Mouse (Mus musculus): ENCODE data around the gene Fam25c. TPM values are rescaled to one million over a fixed set of nuclear protein-coding genes. Genes with fewer than 3 reads are reported as not detected.

The Fam25c gene
- polyA plus RNA-seq, 2 experiments: 0.28 TPM; not detected in 1

DNA sequence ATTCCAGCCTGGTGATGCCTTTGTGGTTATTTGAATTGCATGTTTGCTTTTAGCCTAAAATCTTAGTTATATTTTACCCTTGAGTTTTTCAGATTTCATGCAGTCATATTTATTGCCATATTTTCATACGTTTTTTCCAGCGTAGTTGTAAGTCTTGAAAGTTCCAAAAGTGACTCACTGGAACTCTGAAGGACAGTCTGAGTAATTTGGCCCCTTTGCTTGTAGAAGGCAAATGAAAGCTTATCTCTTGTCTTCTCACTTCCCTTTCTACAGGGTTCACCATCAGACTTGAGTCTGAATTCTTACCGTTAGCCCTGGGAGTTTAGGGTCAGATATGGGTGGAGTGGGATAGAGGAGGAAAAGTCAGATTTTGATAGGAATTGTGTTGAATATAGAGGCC, 28.6 kb downstream of the Fam25c start:
- Histone ChIP-seq H3K27me3 (ENCODE audit: control insufficient read depth, insufficient read depth, low read length) (no peaks in the 10 kb centered on the region), H3K4me3 (ENCODE audit: insufficient read depth in 1 of 2, low read depth in 2 of 2, low read length in 2 of 2) (no peak overlapping the region), H3K9me3 (ENCODE audit: control insufficient read depth, low read length) (no peaks in the 10 kb centered on the region), H3K36me3 (replicated peaks; ENCODE audit: control insufficient read depth, insufficient read depth, low read depth) (peaks cover 4% of the 10 kb centered on the region), H3K4me1 (replicated peaks; ENCODE audit: control insufficient read depth in 2 of 2, insufficient read depth in 2 of 2, low read length in 1 of 2) (no peaks in the 10 kb centered on the region), H3K27ac (no peak overlapping the region), H3K9ac (replicated peaks) (no peak overlapping the region), H3K4me2 (ENCODE audit: low read depth) (no peak overlapping the region)
- 39% methylated on average over 3 of the region's 3 CpGs for WGBS (ENCODE audit: insufficient replicate concordance)
- no peak for ATAC-seq (ENCODE audit: insufficient read depth)
- DNase-seq (ENCODE audit: low read depth in 3 of 3, low spot score in 3 of 3): no peak
- TF ChIP-seq EP300 (IDR thresholded peaks at IDR 0.05; ENCODE audit: low read depth) (no peak), CTCF (IDR thresholded peaks at IDR 0.05; ENCODE audit: low read depth) (no peak)

DNA sequence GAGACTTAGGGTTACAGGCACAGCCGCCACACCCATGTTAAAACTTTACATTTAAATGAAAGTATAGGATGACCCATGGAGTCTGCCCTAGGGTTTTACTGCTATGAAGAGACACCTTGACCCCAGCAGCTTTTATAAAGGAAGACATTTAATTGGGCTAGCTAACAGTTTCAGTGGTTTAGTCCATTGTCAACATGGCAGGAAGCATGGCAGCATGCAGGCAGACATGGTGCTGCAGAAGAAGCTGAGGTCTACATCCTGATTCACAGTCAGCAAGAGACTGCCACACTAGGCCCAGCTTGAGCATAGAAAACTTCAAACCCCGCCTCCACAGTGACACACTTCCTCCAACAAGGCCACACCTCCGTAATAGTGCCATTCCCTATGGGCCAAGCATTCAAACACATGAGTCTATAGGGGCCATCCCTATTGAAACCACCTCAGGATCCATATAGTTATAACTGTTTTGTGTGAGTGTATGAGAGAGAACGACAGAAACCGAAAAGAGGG, 31.6 kb downstream of the Fam25c start:
- Histone ChIP-seq H3K9me3 (ENCODE audit: control insufficient read depth, low read length) (no peaks in the 10 kb centered on the region), H3K9ac (replicated peaks) (no peak overlapping the region), H3K4me2 (ENCODE audit: low read depth) (no peak overlapping the region), H3K4me1 (replicated peaks; ENCODE audit: control insufficient read depth in 2 of 2, insufficient read depth in 2 of 2, low read length in 1 of 2) (no peaks in the 10 kb centered on the region), H3K36me3 (replicated peaks; ENCODE audit: control insufficient read depth, insufficient read depth, low read depth) (peaks cover 2% of the 10 kb centered on the region), H3K4me3 (ENCODE audit: insufficient read depth in 1 of 2, low read depth in 2 of 2, low read length in 2 of 2) (no peak overlapping the region), H3K27me3 (ENCODE audit: control insufficient read depth, insufficient read depth, low read length) (no peaks in the 10 kb centered on the region), H3K27ac (no peak overlapping the region)
- TF ChIP-seq EP300 (IDR thresholded peaks at IDR 0.05; ENCODE audit: low read depth): no peak
- no peak for TF ChIP-seq CTCF (IDR thresholded peaks at IDR 0.05; ENCODE audit: low read depth)
- WGBS (ENCODE audit: insufficient replicate concordance): 81% methylated on average over 5 of the region's 5 CpGs
- no peak for DNase-seq (ENCODE audit: low read depth in 3 of 3, low spot score in 3 of 3)
- ATAC-seq (ENCODE audit: insufficient read depth): no peak

DNA sequence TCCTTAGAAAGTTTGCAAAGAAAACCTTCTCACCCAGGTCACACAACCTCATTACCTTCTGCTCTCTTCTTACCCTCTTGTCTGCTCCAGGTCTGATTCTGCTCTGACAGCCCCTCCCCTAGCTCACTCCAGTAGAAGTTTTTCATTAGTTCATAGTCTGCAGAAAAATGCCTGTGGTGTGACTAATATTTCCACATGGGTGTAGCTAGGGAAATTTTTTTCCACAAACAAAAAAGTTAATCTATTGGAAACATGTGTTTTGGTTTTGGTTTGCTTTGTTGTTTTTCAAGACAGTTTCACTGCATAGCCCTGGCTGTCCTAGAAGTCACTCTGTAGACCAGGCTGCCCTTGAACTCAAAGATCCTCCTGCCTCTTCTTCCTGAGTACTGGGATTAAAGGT, 37.1 kb downstream of the Fam25c start:
- Histone ChIP-seq H3K36me3 (replicated peaks; ENCODE audit: control insufficient read depth, insufficient read depth, low read depth) (peaks cover 2% of the 10 kb centered on the region), H3K4me1 (replicated peaks; ENCODE audit: control insufficient read depth in 2 of 2, insufficient read depth in 2 of 2, low read length in 1 of 2) (no peaks in the 10 kb centered on the region), H3K4me2 (ENCODE audit: low read depth) (no peak overlapping the region), H3K9ac (replicated peaks) (no peak overlapping the region), H3K9me3 (ENCODE audit: control insufficient read depth, low read length) (no peaks in the 10 kb centered on the region), H3K4me3 (ENCODE audit: insufficient read depth in 1 of 2, low read depth in 2 of 2, low read length in 2 of 2) (no peak overlapping the region), H3K27ac (no peak overlapping the region), H3K27me3 (ENCODE audit: control insufficient read depth, insufficient read depth, low read length) (no peaks in the 10 kb centered on the region)
- no peak for TF ChIP-seq EP300 (IDR thresholded peaks at IDR 0.05; ENCODE audit: low read depth)
- no peak for TF ChIP-seq CTCF (IDR thresholded peaks at IDR 0.05; ENCODE audit: low read depth)
- DNase-seq (ENCODE audit: low read depth in 3 of 3, low spot score in 3 of 3) (no peak), ATAC-seq (ENCODE audit: insufficient read depth) (no peak)

DNA sequence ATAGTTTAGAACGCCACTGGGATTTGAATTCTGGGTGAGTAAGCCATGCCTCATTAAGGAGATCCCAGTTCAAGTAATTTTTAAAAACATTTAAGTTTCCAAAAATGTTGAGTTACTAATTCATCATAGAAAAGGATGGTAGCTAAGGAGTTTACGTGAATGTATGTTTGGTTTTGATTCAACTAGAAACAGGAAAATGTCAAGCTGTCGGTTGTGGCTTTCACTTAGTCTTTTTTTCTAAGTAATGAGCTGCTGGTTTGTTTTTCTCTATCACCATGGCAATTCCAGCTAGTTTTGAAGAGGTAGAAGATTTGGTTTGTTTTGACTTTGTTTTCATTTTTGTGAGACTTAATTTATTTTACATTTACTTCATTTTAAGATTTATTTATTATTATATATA, 37.8 kb downstream of the Fam25c start:
- no peak for TF ChIP-seq CTCF (IDR thresholded peaks at IDR 0.05; ENCODE audit: low read depth)
- no peak for TF ChIP-seq EP300 (IDR thresholded peaks at IDR 0.05; ENCODE audit: low read depth)
- Histone ChIP-seq H3K27ac (no peak overlapping the region), H3K9me3 (ENCODE audit: control insufficient read depth, low read length) (no peaks in the 10 kb centered on the region), H3K4me1 (replicated peaks; ENCODE audit: control insufficient read depth in 2 of 2, insufficient read depth in 2 of 2, low read length in 1 of 2) (no peaks in the 10 kb centered on the region), H3K9ac (replicated peaks) (no peak overlapping the region), H3K36me3 (replicated peaks; ENCODE audit: control insufficient read depth, insufficient read depth, low read depth) (peaks cover 2% of the 10 kb centered on the region; the same call in 1 of the 2 replicates), H3K4me2 (ENCODE audit: low read depth) (no peak overlapping the region), H3K4me3 (ENCODE audit: insufficient read depth in 1 of 2, low read depth in 2 of 2, low read length in 2 of 2) (no peak overlapping the region), H3K27me3 (ENCODE audit: control insufficient read depth, insufficient read depth, low read length) (no peaks in the 10 kb centered on the region)
- no peak for DNase-seq (ENCODE audit: low read depth in 3 of 3, low spot score in 3 of 3)
- no peak for ATAC-seq (ENCODE audit: insufficient read depth)
- WGBS (ENCODE audit: insufficient replicate concordance): 69% methylated on average over 3 of the region's 3 CpGs

DNA sequence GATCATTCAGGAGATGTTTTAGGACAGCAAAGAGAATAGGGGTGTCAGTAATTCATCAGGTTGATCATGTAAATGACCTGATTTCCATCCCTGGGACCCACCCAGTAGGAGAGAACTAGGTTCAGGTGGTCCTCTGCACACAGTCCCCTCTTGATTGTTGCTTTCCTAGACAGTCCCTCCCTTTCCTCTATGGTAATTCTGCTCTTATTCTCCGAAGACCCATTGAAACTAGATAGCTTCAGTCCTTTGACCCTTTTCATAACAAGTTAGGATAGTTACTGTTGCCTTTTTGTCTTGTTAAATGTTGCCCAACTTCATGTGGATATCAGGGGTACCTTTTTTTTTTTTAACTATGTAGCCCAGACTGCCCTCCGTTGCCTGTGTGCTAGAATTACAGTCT, 38.9 kb downstream of the Fam25c start:
- no peaks in the 10 kb centered on the region for H3K9me3 ChIP-seq (ENCODE audit: control insufficient read depth, low read length)
- TF ChIP-seq EP300 (IDR thresholded peaks at IDR 0.05; ENCODE audit: low read depth) (no peak), CTCF (IDR thresholded peaks at IDR 0.05; ENCODE audit: low read depth) (no peak)
- no peak overlapping the region for H3K9ac ChIP-seq (replicated peaks)
- WGBS (ENCODE audit: insufficient replicate concordance): 73% methylated on average over 2 of the region's 2 CpGs
- H3K36me3 ChIP-seq (replicated peaks; ENCODE audit: control insufficient read depth, insufficient read depth, low read depth): peaks cover 2% of the 10 kb centered on the region; the same call in 1 of the 2 replicates
- ATAC-seq (ENCODE audit: insufficient read depth) (no peak), DNase-seq (ENCODE audit: low read depth in 3 of 3, low spot score in 3 of 3) (no peak)
- no peak overlapping the region for H3K4me2 ChIP-seq (ENCODE audit: low read depth)
- H3K27ac ChIP-seq: no peak overlapping the region
- H3K4me1 ChIP-seq (replicated peaks; ENCODE audit: control insufficient read depth in 2 of 2, insufficient read depth in 2 of 2, low read length in 1 of 2): peaks cover 0 to 1% of the 10 kb centered on the region in 2 experiments; a peak in 1 of 4 replicates
- no peaks in the 10 kb centered on the region for H3K27me3 ChIP-seq (ENCODE audit: control insufficient read depth, insufficient read depth, low read length)
- no peak overlapping the region for H3K4me3 ChIP-seq (ENCODE audit: insufficient read depth in 1 of 2, low read depth in 2 of 2, low read length in 2 of 2)

Data from liver, embryonic 14.5 days (tissue).